Mouse (Mus musculus): ENCODE results near the gene Col8a2.

DNA sequence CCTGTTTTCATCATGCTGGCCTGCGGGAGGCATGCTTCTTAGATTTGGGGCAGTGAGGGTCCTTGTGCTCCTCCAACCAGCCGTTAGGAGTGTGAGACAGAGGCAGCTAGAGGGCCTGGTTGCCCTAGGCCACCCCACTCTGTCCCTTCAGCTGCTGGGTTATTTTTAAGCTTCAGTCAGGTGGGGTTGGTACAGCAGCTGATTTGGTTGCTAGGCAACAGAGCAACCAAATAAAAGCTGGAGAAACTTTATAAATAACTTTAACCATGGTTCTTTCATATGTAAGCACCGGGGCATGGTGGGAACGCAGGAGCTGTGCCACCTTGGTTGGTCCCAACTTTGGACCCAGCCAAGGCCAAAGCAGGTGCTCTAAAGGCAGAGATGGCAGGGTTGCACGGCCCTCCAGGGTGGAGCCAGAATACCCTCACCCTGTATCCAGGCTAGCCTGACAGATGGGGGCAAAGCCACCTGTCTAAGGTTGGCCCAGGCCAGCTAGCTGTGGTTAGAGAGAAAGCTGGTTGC is 48.8 kb upstream of the Col8a2 start:
- TF ChIP-seq CTCF (IDR thresholded peaks at IDR 0.05; ENCODE audit: control insufficient read depth, insufficient read depth, insufficient read length) (no peak), CEBPB (IDR thresholded peaks at IDR 0.05; ENCODE audit: low read depth) (no peak), MAX (IDR thresholded peaks at IDR 0.05) (no peak), MYOG (IDR thresholded peaks at IDR 0.05; ENCODE audit: control insufficient read depth, extremely low read depth, insufficient read length) (no peak)
